Mouse (Mus musculus): Measurements from ENCODE around the gene Myo9b. TPM values are rescaled to one million over a fixed set of nuclear protein-coding genes. Genes with fewer than 3 reads are reported as not detected.
A peak's percentile ranks its signal among the peaks of the same experiment; 100 is the strongest.
"Not testable (repeated sequence)": the region's sequence is repeated elsewhere in the genome, so short reads cannot be mapped to it uniquely, and the experiment has no call there.

Myo9b gene
- total and polyA plus RNA-seq, 2 experiments from 2014 or later = 8.6 to 38.4 TPM

- Histone ChIP-seq H3K4me1 (ENCODE audit: insufficient read depth, low read length) (no peaks in the 10 kb centered on the region), H3K4me2 (ENCODE audit: low read depth, low read length) (no peak overlapping the region), H3K9me3 (ENCODE audit: low read length) (no peaks in the 10 kb centered on the region; the same call in 1 of the 2 replicates), H3K4me3 (ENCODE audit: low read length) (no peak overlapping the region), H3K27ac (no peak overlapping the region), H3K9ac (replicated peaks; ENCODE audit: low read length) (no peak overlapping the region), H3K27me3 (ENCODE audit: insufficient read depth, low read length) (no peaks in the 10 kb centered on the region), H3K36me3 (ENCODE audit: insufficient read depth, low read length) (no peaks in the 10 kb centered on the region)
- 93% methylated on average over 1 of the region's 1 CpGs for WGBS
- DNase-seq (ENCODE audit: low spot score) (no peak), ATAC-seq (no peak)
- no peak for TF ChIP-seq CTCF (IDR thresholded peaks at IDR 0.05; ENCODE audit: low read depth)
Observed at GRCm38 (mm10) chr8:71307371-71307770, 34.9 kb downstream of the Myo9b start.

- H3K4me3 ChIP-seq (ENCODE audit: low read length) = no peak overlapping the region
- H3K4me1 ChIP-seq (ENCODE audit: insufficient read depth, low read length) = no peaks in the 10 kb centered on the region
- DNase-seq (ENCODE audit: low spot score) = no peak
- WGBS = 94% methylated on average over 4 of the region's 4 CpGs
- H3K9ac ChIP-seq (replicated peaks; ENCODE audit: low read length) = no peak overlapping the region
- no peak overlapping the region for H3K4me2 ChIP-seq (ENCODE audit: low read depth, low read length)
- H3K27me3 ChIP-seq (ENCODE audit: insufficient read depth, low read length) = no peaks in the 10 kb centered on the region
- H3K27ac ChIP-seq = no peak overlapping the region
- H3K36me3 ChIP-seq (ENCODE audit: insufficient read depth, low read length) = no peaks in the 10 kb centered on the region
- ATAC-seq = no peak
- no peak for TF ChIP-seq CTCF (IDR thresholded peaks at IDR 0.05; ENCODE audit: low read depth)
- H3K9me3 ChIP-seq (ENCODE audit: low read length) = no peaks in the 10 kb centered on the region; the same call in 1 of the 2 replicates
Observed at GRCm38 (mm10) chr8:71307913-71308312, 35.4 kb downstream of the Myo9b start.

- Histone ChIP-seq H3K4me1 (ENCODE audit: insufficient read depth, low read length) (no peaks in the 10 kb centered on the region), H3K9me3 (ENCODE audit: low read length) (no peaks in the 10 kb centered on the region), H3K27me3 (ENCODE audit: insufficient read depth, low read length) (no peaks in the 10 kb centered on the region), H3K4me3 (ENCODE audit: low read length) (no peak overlapping the region), H3K9ac (replicated peaks; ENCODE audit: low read length) (no peak overlapping the region), H3K27ac (no peak overlapping the region), H3K4me2 (ENCODE audit: low read depth, low read length) (no peak overlapping the region), H3K36me3 (ENCODE audit: insufficient read depth, low read length) (peaks cover 7% of the 10 kb centered on the region; the same call in 1 of the 2 replicates)
- DNase-seq (ENCODE audit: low spot score) (no peak), ATAC-seq (no peak)
- TF ChIP-seq CTCF (IDR thresholded peaks at IDR 0.05; ENCODE audit: low read depth) = no peak
- WGBS = 81% methylated on average over 6 of the region's 6 CpGs
Observed at GRCm38 (mm10) chr8:71310446-71310845, 37.9 kb downstream of the Myo9b start.

GRCm38 (mm10) chr8:71312700-71313099 is 40.2 kb downstream of the Myo9b start:
- no peak for TF ChIP-seq CTCF (IDR thresholded peaks at IDR 0.05; ENCODE audit: low read depth)
- Histone ChIP-seq H3K36me3 (ENCODE audit: insufficient read depth, low read length) (peaks cover 8% of the 10 kb centered on the region; the same call in 1 of the 2 replicates), H3K4me1 (ENCODE audit: insufficient read depth, low read length) (no peaks in the 10 kb centered on the region), H3K9ac (replicated peaks; ENCODE audit: low read length) (no peak overlapping the region), H3K27ac (no peak overlapping the region), H3K4me2 (ENCODE audit: low read depth, low read length) (no peak overlapping the region), H3K27me3 (ENCODE audit: insufficient read depth, low read length) (no peaks in the 10 kb centered on the region), H3K4me3 (ENCODE audit: low read length) (no peak overlapping the region), H3K9me3 (ENCODE audit: low read length) (no peaks in the 10 kb centered on the region)
- ATAC-seq = peak; percentile 41; the same call in 1 of the 2 replicates
- peak; percentile 42 for DNase-seq (ENCODE audit: low spot score)
- WGBS = 50% methylated on average over 1 of the region's 1 CpGs

- H3K4me1 ChIP-seq (ENCODE audit: insufficient read depth, low read length) = no peaks in the 10 kb centered on the region
- no peak for ATAC-seq
- no peak overlapping the region for H3K4me3 ChIP-seq (ENCODE audit: low read length)
- H3K27ac ChIP-seq = no peak overlapping the region
- no peak overlapping the region for H3K4me2 ChIP-seq (ENCODE audit: low read depth, low read length)
- TF ChIP-seq CTCF (IDR thresholded peaks at IDR 0.05; ENCODE audit: low read depth) = no peak
- WGBS = 94% methylated on average over 2 of the region's 2 CpGs
- no peaks in the 10 kb centered on the region for H3K27me3 ChIP-seq (ENCODE audit: insufficient read depth, low read length)
- H3K36me3 ChIP-seq (ENCODE audit: insufficient read depth, low read length) = peaks cover 8% of the 10 kb centered on the region; the same call in 1 of the 2 replicates
- DNase-seq (ENCODE audit: low spot score) = no peak
- no peaks in the 10 kb centered on the region for H3K9me3 ChIP-seq (ENCODE audit: low read length)
- no peak overlapping the region for H3K9ac ChIP-seq (replicated peaks; ENCODE audit: low read length)
Observed at GRCm38 (mm10) chr8:71313951-71314350, 41.4 kb downstream of the Myo9b start.

GRCm38 (mm10) chr8:71315972-71316371 is 43.5 kb downstream of the Myo9b start:
- Histone ChIP-seq H3K9me3 (ENCODE audit: low read length) (no peaks in the 10 kb centered on the region), H3K27ac (no peak overlapping the region), H3K36me3 (ENCODE audit: insufficient read depth, low read length) (peaks cover 8% of the 10 kb centered on the region; the same call in 1 of the 2 replicates), H3K9ac (replicated peaks; ENCODE audit: low read length) (no peak overlapping the region), H3K4me3 (ENCODE audit: low read length) (no peak overlapping the region), H3K4me2 (ENCODE audit: low read depth, low read length) (no peak overlapping the region), H3K27me3 (ENCODE audit: insufficient read depth, low read length) (no peaks in the 10 kb centered on the region), H3K4me1 (ENCODE audit: insufficient read depth, low read length) (no peaks in the 10 kb centered on the region)
- ATAC-seq = no peak
- no peak for DNase-seq (ENCODE audit: low spot score)
- TF ChIP-seq CTCF (IDR thresholded peaks at IDR 0.05; ENCODE audit: low read depth) = no peak
- WGBS = 93% methylated on average over 5 of the region's 5 CpGs

GRCm38 (mm10) chr8:71316486-71317031 is 44.0 kb downstream of the Myo9b start:
- no peaks in the 10 kb centered on the region for H3K27me3 ChIP-seq (ENCODE audit: insufficient read depth, low read length)
- H3K36me3 ChIP-seq (ENCODE audit: insufficient read depth, low read length) = peaks cover 8% of the 10 kb centered on the region; the same call in 1 of the 2 replicates
- TF ChIP-seq CTCF (IDR thresholded peaks at IDR 0.05; ENCODE audit: low read depth) = no peak
- H3K4me2 ChIP-seq (ENCODE audit: low read depth, low read length) = no peak overlapping the region
- DNase-seq (ENCODE audit: low spot score) (no peak), ATAC-seq (no peak; the same call in 1 of the 2 replicates)
- H3K4me3 ChIP-seq (ENCODE audit: low read length) = no peak overlapping the region
- no peak overlapping the region for H3K27ac ChIP-seq
- no peaks in the 10 kb centered on the region for H3K4me1 ChIP-seq (ENCODE audit: insufficient read depth, low read length)
- no peak overlapping the region for H3K9ac ChIP-seq (replicated peaks; ENCODE audit: low read length)
- H3K9me3 ChIP-seq (ENCODE audit: low read length) = no peaks in the 10 kb centered on the region

GRCm38 (mm10) chr8:71318610-71319009 is 46.1 kb downstream of the Myo9b start:
- WGBS = 88% methylated on average over 5 of the region's 5 CpGs
- peaks cover 23% of the 10 kb centered on the region for H3K36me3 ChIP-seq (ENCODE audit: insufficient read depth, low read length)
- H3K27ac ChIP-seq = not testable (repeated sequence)

GRCm38 (mm10) chr8:71319760-71320159 is 47.2 kb downstream of the Myo9b start:
- H3K4me3 ChIP-seq (ENCODE audit: low read length); H3K27ac ChIP-seq; ATAC-seq; H3K9me3 ChIP-seq (ENCODE audit: low read length); H3K9ac ChIP-seq (replicated peaks; ENCODE audit: low read length); H3K27me3 ChIP-seq (ENCODE audit: insufficient read depth, low read length); DNase-seq (ENCODE audit: low spot score); H3K4me1 ChIP-seq (ENCODE audit: insufficient read depth, low read length); H3K4me2 ChIP-seq (ENCODE audit: low read depth, low read length): not testable (repeated sequence)
- peaks cover 31% of the 10 kb centered on the region for H3K36me3 ChIP-seq (ENCODE audit: insufficient read depth, low read length)
- 88% methylated on average over 2 of the region's 2 CpGs for WGBS

More at GRCm38 (mm10) chr8:71318610-71319009, 46.1 kb downstream of the Myo9b start:
- DNase-seq (ENCODE audit: low spot score); H3K4me1 ChIP-seq (ENCODE audit: insufficient read depth, low read length); ATAC-seq; H3K27me3 ChIP-seq (ENCODE audit: insufficient read depth, low read length); H3K9ac ChIP-seq (replicated peaks; ENCODE audit: low read length); H3K4me3 ChIP-seq (ENCODE audit: low read length); H3K4me2 ChIP-seq (ENCODE audit: low read depth, low read length); H3K9me3 ChIP-seq (ENCODE audit: low read length): not testable (repeated sequence)

Measured in hindbrain, postnatal 0 days (tissue).